Mouse (Mus musculus) granulocyte monocyte progenitor cell, adult 5-6 weeks (primary cell): ENCODE results near the gene Scnn1a. TPM values are rescaled to one million over a fixed set of nuclear protein-coding genes. Genes with fewer than 3 reads are reported as not detected.
"Not testable (repeated sequence)": the region's sequence is repeated elsewhere in the genome, so short reads cannot be mapped to it uniquely, and the experiment has no call there.

Source experiments
- ATAC-seq: replicated peaks from 2 replicates; pipeline ENCODE4 v1.8.0; 2016; ENCODE audit warnings: mild to moderate bottlenecking, moderate TSS enrichment, inconsistent platforms; ENCODE audit not compliant: poor library complexity, severe bottlenecking
- total RNA-seq, 2 experiments: library from RNA; stranded (forward) in 1 of 2; stranded (reverse) in 1 of 2; fragments of 200-712, 200-1000 nt in 1 of 2; fragments of >200 nt in 1 of 2; fragmentation: Nextera tagmentation in 1 of 2; gene quantifications; 2 replicates each; pipeline ENCODE4 v1.2.3; 2014 to 2017

Scnn1a gene
- 16.2 and 18.9 TPM in 2 replicates for total RNA-seq (2014; fragmentation: Nextera tagmentation)
- 1.4 and 1.8 TPM in 2 replicates for total RNA-seq (2017)

- no peak for ATAC-seq
Observed at GRCm38 (mm10) chr6:125320323-125320722, at the start of gene Scnn1a. Gene Scnn1a (plus strand): TSS chr6:125320659.

- peak; percentile 96 for ATAC-seq
Observed at GRCm38 (mm10) chr6:125271455-125272227, 48.8 kb upstream of the Scnn1a start.

DNA sequence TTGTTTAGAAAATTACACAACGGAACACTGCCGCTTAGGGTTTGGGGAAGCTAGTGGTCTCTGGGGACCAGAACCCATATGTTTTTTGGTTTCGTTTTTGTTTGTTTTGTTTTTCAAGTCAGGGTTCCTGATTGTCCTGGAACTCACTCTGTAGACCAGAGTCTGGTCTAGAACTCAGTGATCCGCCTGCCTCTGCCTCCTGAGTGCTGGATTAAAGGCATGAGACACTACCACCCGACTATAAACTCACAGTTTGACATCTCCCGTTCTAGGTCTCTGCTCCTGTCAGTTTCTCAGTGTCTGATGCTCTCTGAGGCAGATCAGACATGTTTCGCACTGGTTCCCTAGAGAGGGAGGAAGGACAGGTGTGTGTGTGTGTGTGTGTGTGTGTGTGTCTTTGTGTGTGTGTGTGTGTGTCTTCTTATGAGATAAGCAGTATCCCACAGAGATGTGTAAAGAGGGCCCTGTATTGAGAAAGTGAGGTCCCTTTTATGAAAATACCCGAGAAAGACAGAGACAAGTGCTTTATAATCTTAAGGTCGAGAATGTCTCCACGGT lies 48.2 kb upstream of the Scnn1a start:
- peak; percentile 32 for ATAC-seq

DNA sequence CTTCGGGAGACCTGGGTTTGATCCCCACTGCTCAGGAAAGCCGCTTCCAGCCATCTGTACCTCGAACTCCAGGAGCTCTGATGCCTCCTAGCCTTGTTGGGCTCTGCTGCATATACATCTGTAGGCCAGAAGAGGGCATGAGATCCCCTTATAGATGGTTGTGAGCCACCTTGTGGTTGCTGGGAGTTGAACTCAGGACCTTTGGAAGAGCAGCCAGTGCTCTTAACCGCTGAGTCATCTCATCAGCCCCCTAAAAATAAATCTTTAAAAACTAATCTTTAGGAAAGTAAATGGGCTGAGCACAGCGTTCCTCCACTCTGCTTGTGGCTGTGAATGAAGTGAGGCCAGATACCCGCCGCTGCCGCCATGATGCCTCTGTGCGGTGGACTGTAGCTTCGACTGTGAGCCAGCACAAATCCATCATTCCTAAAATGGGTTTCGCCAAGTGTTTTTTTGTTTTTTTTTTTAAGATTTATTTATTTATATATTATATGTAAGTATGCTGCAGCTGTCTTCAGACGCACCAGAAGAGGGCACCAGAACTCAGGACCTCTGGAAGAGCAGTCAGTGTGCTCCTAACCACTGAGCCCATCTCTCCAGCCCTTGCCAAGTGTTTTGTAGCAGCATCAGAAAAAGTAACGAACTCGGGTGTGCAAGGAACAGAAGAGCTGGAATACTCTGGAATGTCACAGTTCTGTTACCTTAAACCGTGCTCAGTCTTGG lies 45.5 kb upstream of the Scnn1a start:
- no peak for ATAC-seq

DNA sequence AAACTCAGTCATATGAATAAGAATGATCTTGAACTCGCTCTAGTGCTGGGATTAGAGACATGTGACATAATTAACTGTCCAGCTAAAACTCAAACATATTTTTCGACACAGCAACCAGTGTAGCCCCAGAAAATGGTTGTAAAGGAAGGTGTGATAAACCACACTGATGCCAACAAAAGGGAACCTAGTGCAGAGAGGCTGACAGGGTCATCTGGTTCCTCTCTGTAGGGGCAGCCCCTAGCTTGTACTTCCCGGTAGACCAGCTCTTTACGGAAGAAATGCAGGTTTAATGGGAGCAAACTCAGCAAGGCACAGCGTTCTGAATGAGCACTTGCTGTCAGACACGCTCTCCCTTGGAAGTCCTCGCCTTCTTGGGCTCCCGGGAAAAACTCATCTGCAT lies 40.7 kb upstream of the Scnn1a start:
- peak; percentile 73 for ATAC-seq

DNA sequence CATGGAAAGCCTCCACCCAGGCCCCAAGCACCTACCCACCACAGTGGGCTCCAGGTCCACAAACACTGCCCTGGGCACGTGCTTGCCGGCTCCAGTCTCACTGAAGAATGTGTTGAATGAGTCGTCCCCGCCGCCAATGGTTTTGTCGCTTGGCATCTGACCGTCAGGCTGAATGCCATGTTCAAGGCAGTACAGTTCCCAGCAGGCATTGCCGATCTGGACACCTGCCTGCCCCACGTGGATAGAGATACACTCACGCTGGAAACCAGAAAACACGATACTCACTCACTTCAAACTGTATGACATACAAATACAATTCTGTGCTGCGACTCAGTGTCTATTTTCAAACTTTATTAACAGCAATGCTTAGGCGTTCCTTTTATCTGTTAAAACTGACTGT lies 37.7 kb upstream of the Scnn1a start:
- not testable (repeated sequence) for ATAC-seq

- no peak for ATAC-seq
Observed at GRCm38 (mm10) chr6:125284250-125284649, 36.2 kb upstream of the Scnn1a start.

GRCm38 (mm10) chr6:125284751-125285150 lies 35.7 kb upstream of the Scnn1a start:
- ATAC-seq, result no peak

DNA sequence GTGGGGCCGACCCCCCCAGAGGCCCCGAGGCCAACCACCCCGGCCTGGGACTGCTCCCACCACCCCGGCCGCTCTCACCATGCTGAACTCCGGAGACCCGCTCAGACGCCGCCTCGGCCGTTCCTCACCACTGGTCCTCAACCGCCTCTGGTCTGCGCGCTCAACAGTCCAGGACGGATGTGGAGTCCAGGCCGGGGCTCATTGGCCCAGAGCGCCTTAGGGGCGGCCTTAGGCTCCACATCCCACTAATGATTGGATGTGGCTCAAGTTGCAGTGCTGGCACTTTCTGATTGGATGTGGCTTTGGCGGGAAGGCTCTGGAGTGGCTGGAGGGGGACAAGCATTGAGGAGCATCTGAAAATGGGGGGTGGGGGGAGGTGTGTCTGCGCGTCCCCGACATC lies 34.6 kb upstream of the Scnn1a start, which contains the start of gene Tuba3a:
Tuba3a (minus strand) TSS at position 153 of the 400 bp plus-strand sequence.
- no peak for ATAC-seq

DNA sequence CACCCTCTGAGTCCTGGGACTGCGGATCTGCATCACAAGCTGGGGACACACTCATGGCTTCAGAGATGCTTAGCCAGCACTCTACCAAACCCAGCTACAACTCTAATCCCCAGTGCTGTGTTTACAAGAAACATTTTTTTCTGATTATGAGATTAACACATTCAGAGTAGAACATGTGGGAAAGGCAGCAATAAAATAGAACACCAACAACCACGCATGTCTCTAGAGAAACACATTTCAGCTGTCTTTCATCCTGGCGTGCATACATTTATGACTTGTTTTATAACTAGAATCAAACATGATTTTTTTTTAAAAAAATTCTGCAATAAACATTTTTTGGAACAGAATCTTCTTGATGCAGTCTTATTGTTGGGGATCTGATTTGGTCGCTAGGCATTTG lies 33.5 kb upstream of the Scnn1a start:
- no peak for ATAC-seq

DNA sequence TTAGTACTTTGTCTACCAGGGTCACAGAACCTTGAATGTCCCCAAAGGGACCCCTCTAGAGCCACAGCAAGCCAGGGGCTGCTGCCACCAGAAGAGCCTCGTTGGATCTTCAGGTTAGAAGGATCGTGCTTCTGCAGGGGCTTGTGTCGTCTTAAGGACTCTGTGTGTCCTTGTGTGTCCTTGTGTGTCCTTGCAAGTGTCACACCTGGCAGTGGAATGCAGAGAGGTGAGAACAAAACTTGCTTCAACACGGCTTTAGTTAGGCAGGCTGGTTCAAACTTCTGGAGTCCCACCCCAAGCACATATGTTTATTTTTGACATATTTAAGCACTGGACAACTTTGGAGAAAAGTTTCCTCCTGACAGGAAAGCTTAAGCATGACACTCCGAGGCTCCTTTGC lies 31.7 kb upstream of the Scnn1a start:
- no peak for ATAC-seq

DNA sequence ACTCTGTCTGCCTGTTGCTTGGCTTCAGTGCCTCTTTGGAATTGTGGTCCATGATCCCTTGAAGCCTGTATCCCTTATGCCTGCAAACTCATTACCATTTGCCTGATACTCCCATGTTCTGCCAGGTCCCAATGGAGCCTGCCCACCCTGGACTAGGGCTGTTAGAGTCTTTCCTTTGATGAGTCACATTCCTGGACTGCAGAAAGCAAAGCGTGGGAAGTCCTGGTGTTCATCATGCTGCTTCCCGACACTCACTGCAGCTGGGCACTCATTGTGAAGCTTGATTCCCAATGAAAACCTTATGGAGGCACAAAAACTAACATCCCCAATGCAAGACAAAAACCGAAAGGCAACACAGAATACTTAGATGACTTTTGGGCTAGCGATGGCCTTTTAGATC lies 29.1 kb upstream of the Scnn1a start:
- no peak for ATAC-seq

DNA sequence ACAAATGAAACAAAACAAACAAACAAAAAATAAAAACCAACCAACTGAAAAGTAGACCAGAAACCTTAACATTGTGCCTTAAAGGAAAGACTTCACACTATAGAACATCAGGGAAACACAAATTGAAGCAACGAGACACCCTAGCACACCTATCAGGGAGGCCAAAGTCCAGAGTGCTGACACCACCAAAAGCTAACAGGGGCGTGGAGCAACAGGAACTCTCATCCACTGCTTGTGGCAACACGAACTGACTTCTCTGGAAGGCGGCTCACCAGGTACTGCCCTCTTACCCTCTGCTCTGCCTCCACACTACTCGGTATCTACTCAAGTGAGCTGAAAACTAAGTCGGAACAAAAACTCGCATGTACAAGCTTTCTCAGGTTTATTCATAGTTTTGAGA lies 28.2 kb upstream of the Scnn1a start:
- ATAC-seq, result no peak

DNA sequence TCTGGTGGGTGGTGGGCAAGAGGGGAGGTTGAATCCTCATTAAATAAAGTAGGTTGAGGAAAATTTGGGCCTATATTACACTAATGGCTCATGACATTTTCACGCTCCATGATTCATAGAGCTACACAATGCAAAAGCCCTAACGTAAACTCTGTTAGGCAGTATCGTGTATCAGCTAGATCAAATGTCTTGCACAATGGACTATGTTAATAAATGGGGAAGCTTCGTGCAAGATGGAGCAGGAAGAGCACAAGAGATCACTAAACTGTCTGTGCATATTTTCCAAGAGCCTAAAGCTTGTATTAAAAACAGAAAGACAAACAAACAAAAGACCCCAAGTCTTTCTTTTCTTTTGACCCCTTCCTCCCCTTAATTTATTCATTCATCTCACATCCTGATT lies 26.4 kb upstream of the Scnn1a start:
- ATAC-seq, result peak; percentile 75

GRCm38 (mm10) chr6:125297149-125297820 lies 23.2 kb upstream of the Scnn1a start:
- no peak for ATAC-seq

DNA sequence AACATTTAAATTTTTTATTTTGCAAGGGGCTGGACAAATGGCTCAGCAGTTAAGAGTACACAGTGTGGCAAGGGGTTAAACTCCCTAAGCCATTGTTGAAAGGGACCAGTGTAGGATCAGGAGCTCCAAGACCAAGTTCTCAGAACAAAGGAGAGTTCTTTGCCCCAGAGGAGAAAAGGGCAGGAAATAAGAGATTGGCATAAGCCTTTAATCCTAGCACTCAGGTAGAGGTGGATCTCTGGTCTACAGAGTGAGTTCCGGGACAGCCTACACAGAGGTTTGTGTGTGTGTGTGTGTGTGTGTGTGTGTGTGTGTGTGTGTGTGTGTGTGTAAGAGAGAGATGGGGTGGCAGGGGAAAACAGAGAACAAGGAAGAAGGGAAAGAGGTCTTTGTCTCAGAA lies 19.5 kb upstream of the Scnn1a start:
- ATAC-seq, result no peak

DNA sequence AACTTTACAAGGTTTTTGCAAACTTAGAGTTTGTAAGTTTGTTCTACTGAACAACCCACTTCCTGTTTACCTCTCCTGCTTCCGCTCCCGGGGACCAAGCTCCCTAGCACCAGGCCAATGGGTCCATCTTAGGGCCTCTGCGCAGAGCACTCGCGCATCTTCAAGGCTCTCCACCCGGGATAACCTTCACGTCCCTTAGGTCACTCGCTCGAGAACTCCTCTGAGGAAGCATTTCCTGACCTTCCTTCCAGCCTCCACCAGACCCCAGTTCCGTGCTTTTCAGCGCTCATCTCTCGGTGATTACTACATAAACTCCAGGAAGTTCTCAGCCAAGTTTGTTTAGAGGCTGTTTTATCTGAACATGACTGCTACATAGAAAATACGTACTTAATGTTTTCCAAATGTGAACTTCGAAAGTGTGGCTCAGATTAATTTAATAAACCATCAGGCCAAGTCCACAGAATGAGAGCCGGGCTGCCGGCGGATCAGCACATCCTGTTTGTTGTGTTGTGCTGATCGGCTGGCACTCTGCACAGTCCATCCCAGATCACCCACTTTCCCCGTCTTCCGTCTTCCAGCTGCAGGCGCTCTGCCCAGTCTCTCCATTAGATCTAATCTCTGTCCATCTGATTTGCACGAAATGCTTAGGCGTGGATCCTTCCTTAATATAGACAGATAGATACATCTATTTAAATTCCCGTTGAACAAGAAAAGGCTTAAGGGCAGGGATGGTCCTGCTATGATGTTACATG lies 18.1 kb upstream of the Scnn1a start:
- peak; percentile 50; the same call in 1 of the 2 replicates for ATAC-seq

GRCm38 (mm10) chr6:125303242-125303641 lies 17.2 kb upstream of the Scnn1a start:
- ATAC-seq, result no peak

- not testable (repeated sequence) for ATAC-seq
Observed at GRCm38 (mm10) chr6:125304408-125304807, 16.1 kb upstream of the Scnn1a start.

DNA sequence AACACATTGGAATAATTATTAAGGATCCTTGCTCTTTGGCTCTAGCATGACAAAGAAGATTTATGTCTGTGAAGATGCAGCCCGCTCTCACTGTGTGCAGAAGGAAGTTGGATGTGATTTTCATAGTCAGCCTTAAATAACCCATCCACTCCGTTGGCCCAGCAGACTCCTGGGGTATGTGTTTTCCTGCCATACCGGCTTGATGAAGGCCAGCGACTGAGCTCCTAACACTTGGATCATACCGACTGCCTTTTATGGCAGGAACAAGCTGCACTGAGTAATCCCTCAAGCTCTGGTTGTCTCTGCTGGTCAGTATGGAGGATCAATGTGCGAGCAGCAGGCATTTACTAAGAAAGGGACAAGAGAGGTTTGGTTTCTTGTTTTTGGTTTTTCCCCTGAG lies 15.0 kb upstream of the Scnn1a start:
- ATAC-seq, result no peak
